Mouse (Mus musculus) heart, adult 2 months (tissue): ENCODE data around the gene Drc1.

ENCODE experiments used
- CTCF ChIP-seq: fragments of 200-600 bp; IDR thresholded peaks from 2 replicates; pipeline ENCODE4 v1.8.1; 2022; ENCODE audit warnings: antibody characterized with exemption, mild to moderate bottlenecking, moderate library complexity
- POLR2A ChIP-seq: fragments of 200-500 bp; IDR thresholded peaks from 2 replicates; pipeline ENCODE4 v1.6.1; 2011; ENCODE audit warnings: mild to moderate bottlenecking, low read depth, low read length, control low read depth; ENCODE audit not compliant: insufficient read depth

GRCm38 (mm10) chr5:30343886-30344285, 62.7 kb downstream of the Drc1 start:
- no peak for TF ChIP-seq POLR2A
- TF ChIP-seq CTCF: no peak
